Mouse (Mus musculus) liver, postnatal 0 days (tissue): ENCODE measurements around the gene Cir1. TPM values are rescaled to one million over a fixed set of nuclear protein-coding genes. Genes with fewer than 3 reads are reported as not detected.

Source experiments
- ATAC-seq: fragments of 200-750 bp; cut with Nextera tagmentation; 2 replicates; pipeline ENCODE4 v1.8.0; 2017; ENCODE audit warnings: mild to moderate bottlenecking, moderate library complexity
- DNase-seq: peaks from one replicate; pipeline ENCODE4 v3.0.0-alpha.2; 2016
- H3K27ac ChIP-seq: fragments of 300-500 bp; sonication (generic); 2 replicates; pipeline ENCODE4 v1.5.1; 2014; ENCODE audit warnings: antibody characterized with exemption, moderate library complexity, mild to moderate bottlenecking, low read depth
- H3K27me3 ChIP-seq: fragments of 300-500 bp; sonication (generic); 2 replicates; pipeline ENCODE4 v1.6.1; 2014; ENCODE audit warnings: low read length, control low read depth, mixed read lengths; ENCODE audit not compliant: insufficient read depth
- H3K36me3 ChIP-seq: fragments of 300-500 bp; sonication (generic); replicated peaks from 2 replicates; pipeline ENCODE4 v1.6.1; 2014; ENCODE audit warnings: mild to moderate bottlenecking, control low read depth, low read length, moderate library complexity, mixed read lengths; ENCODE audit not compliant: insufficient read depth
- H3K4me1 ChIP-seq: fragments of 300-500 bp; sonication (generic); 2 replicates; pipeline ENCODE4 v1.6.1; 2014; ENCODE audit warnings: antibody characterized with exemption, mild to moderate bottlenecking, control low read depth; ENCODE audit not compliant: insufficient read depth
- H3K4me2 ChIP-seq: fragments of 300-500 bp; sonication (generic); 2 replicates; pipeline ENCODE4 v1.6.1; 2014; ENCODE audit warnings: low read depth, mild to moderate bottlenecking, low read length, moderate library complexity, mixed read lengths
- H3K4me3 ChIP-seq: fragments of 300-500 bp; sonication (generic); 2 replicates; pipeline ENCODE4 v1.5.1; 2014; ENCODE audit warnings: low read depth, low read length
- H3K9ac ChIP-seq: fragments of 300-500 bp; sonication (generic); replicated peaks from 2 replicates; pipeline ENCODE4 v1.6.1; 2014; ENCODE audit warnings: mild to moderate bottlenecking, moderate library complexity
- H3K9me3 ChIP-seq: fragments of 300-500 bp; sonication (generic); 2 replicates; pipeline ENCODE4 v1.6.1; 2016; ENCODE audit warnings: mild to moderate bottlenecking, control low read depth, low read length, mixed read lengths
- CTCF ChIP-seq: sonication (generic); IDR thresholded peaks from 2 replicates; pipeline ENCODE4 v1.5.1; 2016; ENCODE audit warnings: antibody characterized with exemption, low read depth
- EP300 ChIP-seq: IDR thresholded peaks from 2 replicates; pipeline ENCODE4 v1.6.1; 2016; ENCODE audit warnings: antibody characterized with exemption, low read depth, mild to moderate bottlenecking
- WGBS: fragments of 180-500 bp; shearing (Covaris S2); extraction: QIAGEN DNeasy Blood & Tissue Kit; methylation state at CpG from one replicate; pipeline ENCODE4 v1.1.7; 2014; ENCODE audit not compliant: insufficient replicate concordance; 5-methylcytosine and 5-hydroxymethylcytosine counted together
- polyA plus RNA-seq: library from polyadenylated mRNA; unstranded; fragments of >200 nt; fragmentation: Nextera tagmentation; extraction: Ambion mirVana; gene quantifications from 2 replicates; pipeline ENCODE4 v1.2.1, GENCODE M21; 2015

Gene Cir1
- polyA plus RNA-seq, 1 experiment from 2014 or later, result 18.4 TPM

- DNase-seq, result no peak
- Histone ChIP-seq H3K4me1 (peaks cover 18% of the 10 kb centered on the region), H3K9me3 (no peaks in the 10 kb centered on the region), H3K4me3 (no peak overlapping the region), H3K27ac (no peak overlapping the region), H3K27me3 (peaks cover 98% of the 10 kb centered on the region), H3K9ac (no peak overlapping the region), H3K4me2 (no peak overlapping the region), H3K36me3 (no peaks in the 10 kb centered on the region)
- no peak for ATAC-seq
- WGBS, result 14% methylated on average over 3 of the region's 3 CpGs
- TF ChIP-seq CTCF, result no peak
- no peak for TF ChIP-seq EP300
Measured at GRCm38 (mm10) chr2:73267231-73267630, 45.3 kb downstream of the Cir1 start.

GRCm38 (mm10) chr2:73266623-73267022, 45.9 kb downstream of the Cir1 start:
- 30% methylated on average over 1 of the region's 1 CpGs for WGBS
- Histone ChIP-seq H3K4me3 (no peak overlapping the region), H3K9me3 (no peaks in the 10 kb centered on the region), H3K36me3 (no peaks in the 10 kb centered on the region), H3K9ac (no peak overlapping the region), H3K27ac (no peak overlapping the region), H3K4me2 (no peak overlapping the region), H3K4me1 (peaks cover 14% of the 10 kb centered on the region), H3K27me3 (peaks cover 96% of the 10 kb centered on the region)
- no peak for TF ChIP-seq EP300
- no peak for DNase-seq
- no peak for ATAC-seq

DNA sequence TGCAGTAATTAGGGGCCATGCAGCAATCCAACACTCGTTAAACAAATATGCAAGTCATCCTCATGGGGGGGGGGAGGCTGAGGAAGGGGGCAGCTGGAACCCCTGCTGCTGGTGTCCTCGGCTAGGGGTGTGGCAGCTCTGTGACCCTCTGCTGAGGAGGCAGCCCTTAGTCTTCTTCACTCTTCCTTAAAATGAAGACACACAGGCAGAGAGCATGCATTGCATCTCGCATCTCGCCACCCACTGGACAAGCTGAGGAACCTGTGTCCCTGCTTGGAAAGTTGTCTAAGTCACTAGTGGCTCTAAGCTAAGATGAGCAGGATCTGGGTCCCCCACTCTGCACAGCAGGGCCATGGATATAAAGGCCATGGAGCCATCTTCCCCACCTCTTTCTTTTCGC, 46.5 kb downstream of the Cir1 start:
- no peaks in the 10 kb centered on the region for H3K9me3 ChIP-seq
- no peak for DNase-seq
- H3K4me3 ChIP-seq, result no peak overlapping the region
- peaks cover 90% of the 10 kb centered on the region for H3K27me3 ChIP-seq
- no peaks in the 10 kb centered on the region for H3K36me3 ChIP-seq
- no peak overlapping the region for H3K9ac ChIP-seq
- ATAC-seq, result no peak
- no peak overlapping the region for H3K4me2 ChIP-seq
- H3K4me1 ChIP-seq, result peaks cover 10% of the 10 kb centered on the region
- WGBS, result 6% methylated on average over 5 of the region's 5 CpGs
- no peak overlapping the region for H3K27ac ChIP-seq
- TF ChIP-seq EP300 (no peak), CTCF (peak; percentile 29; the same call in 1 of the 2 replicates)

GRCm38 (mm10) chr2:73264611-73265195, 47.8 kb downstream of the Cir1 start:
- H3K36me3 ChIP-seq, result no peaks in the 10 kb centered on the region
- H3K4me2 ChIP-seq, result no peak overlapping the region
- peak overlapping the region; percentile 15; the same call in 1 of the 2 replicates for H3K4me3 ChIP-seq
- 5% methylated on average over 11 of the region's 11 CpGs for WGBS
- H3K4me1 ChIP-seq, result 0 out of 2 replicates have a peak, but pooled peaks cover 6% of the 10 kb centered on the region
- ATAC-seq, result no peak
- H3K27ac ChIP-seq, result no peak overlapping the region
- H3K9ac ChIP-seq, result no peak overlapping the region
- H3K9me3 ChIP-seq, result no peaks in the 10 kb centered on the region
- TF ChIP-seq EP300, result no peak
- TF ChIP-seq CTCF, result no peak
- no peak for DNase-seq
- H3K27me3 ChIP-seq, result peaks cover 77% of the 10 kb centered on the region

DNA sequence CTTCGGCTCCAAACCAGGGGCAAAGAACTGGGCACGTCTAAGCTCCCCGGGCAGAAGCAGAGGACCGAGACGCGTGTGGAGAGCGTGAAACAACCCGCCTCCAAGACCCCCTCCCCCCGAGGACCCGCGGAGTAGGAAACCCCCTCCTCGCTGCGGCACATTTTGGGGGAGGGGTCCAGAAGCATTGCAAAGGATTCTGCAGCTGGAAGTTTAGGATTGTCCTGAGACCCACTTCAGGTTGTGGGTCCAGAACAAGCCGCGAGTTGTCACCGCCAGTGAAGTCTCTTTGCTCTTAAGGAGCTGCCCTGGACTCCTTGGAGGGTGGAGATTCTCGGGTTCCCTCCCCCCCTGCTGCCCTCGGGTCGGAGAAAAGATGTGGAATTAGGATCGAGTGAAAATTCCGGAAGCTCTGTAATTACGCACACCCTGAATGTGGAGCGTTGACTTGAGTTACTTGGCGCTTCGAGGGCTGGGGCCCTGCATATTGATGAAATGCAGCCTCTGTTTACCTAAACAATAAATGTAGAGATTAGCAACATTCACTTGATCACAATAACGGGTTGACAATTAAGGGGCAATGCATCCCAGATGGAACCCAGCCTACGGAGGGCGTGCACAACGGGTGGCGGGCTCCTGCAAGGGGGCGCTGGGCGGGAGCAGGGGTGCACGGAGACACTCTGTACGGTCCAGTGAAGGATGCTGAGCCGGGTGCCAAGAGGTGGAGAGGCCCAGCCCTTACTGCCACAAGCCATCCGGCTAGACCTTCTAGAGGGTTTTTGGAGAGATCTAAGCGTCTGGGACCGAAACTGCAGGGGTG, 48.5 kb downstream of the Cir1 start:
- DNase-seq (no peak), ATAC-seq (no peak)
- H3K4me2 ChIP-seq, result peak overlapping the region; percentile 38
- no peak for TF ChIP-seq CTCF
- no peak for TF ChIP-seq EP300
- H3K27me3 ChIP-seq, result peaks cover 70% of the 10 kb centered on the region
- 3% methylated on average over 38 of the region's 38 CpGs for WGBS
- no peak overlapping the region for H3K9ac ChIP-seq
- no peaks in the 10 kb centered on the region for H3K36me3 ChIP-seq
- H3K4me3 ChIP-seq, result peak overlapping the region; percentile 15
- H3K4me1 ChIP-seq, result 0 out of 2 replicates have a peak, but pooled peaks cover 6% of the 10 kb centered on the region
- H3K27ac ChIP-seq, result no peak overlapping the region
- H3K9me3 ChIP-seq, result no peaks in the 10 kb centered on the region

GRCm38 (mm10) chr2:73263172-73263765, 49.2 kb downstream of the Cir1 start:
- peaks cover 63% of the 10 kb centered on the region for H3K27me3 ChIP-seq
- H3K4me1 ChIP-seq, result 0 out of 2 replicates have a peak, but pooled peaks cover 6% of the 10 kb centered on the region
- no peaks in the 10 kb centered on the region for H3K9me3 ChIP-seq
- DNase-seq (no peak), ATAC-seq (no peak)
- no peak for TF ChIP-seq CTCF
- TF ChIP-seq EP300, result no peak
- no peaks in the 10 kb centered on the region for H3K36me3 ChIP-seq
- peak overlapping the region; percentile 38 for H3K4me2 ChIP-seq
- H3K27ac ChIP-seq, result no peak overlapping the region
- no peak overlapping the region for H3K9ac ChIP-seq
- WGBS, result 8% methylated on average over 16 of the region's 16 CpGs
- H3K4me3 ChIP-seq, result peak overlapping the region; percentile 7
